Mouse (Mus musculus): ENCODE measurements around the gene Mecr.

The Mecr gene

GRCm38 (mm10) chr4:131890692-131891091 is 47.4 kb downstream of the Mecr start:
- no peak for DNase-seq (ENCODE audit: low spot score)

GRCm38 (mm10) chr4:131897109-131897508 is 53.8 kb downstream of the Mecr start:
- DNase-seq (ENCODE audit: low spot score), result no peak

GRCm38 (mm10) chr4:131897787-131898186 is 54.5 kb downstream of the Mecr start:
- no peak for DNase-seq (ENCODE audit: low spot score)

DNA sequence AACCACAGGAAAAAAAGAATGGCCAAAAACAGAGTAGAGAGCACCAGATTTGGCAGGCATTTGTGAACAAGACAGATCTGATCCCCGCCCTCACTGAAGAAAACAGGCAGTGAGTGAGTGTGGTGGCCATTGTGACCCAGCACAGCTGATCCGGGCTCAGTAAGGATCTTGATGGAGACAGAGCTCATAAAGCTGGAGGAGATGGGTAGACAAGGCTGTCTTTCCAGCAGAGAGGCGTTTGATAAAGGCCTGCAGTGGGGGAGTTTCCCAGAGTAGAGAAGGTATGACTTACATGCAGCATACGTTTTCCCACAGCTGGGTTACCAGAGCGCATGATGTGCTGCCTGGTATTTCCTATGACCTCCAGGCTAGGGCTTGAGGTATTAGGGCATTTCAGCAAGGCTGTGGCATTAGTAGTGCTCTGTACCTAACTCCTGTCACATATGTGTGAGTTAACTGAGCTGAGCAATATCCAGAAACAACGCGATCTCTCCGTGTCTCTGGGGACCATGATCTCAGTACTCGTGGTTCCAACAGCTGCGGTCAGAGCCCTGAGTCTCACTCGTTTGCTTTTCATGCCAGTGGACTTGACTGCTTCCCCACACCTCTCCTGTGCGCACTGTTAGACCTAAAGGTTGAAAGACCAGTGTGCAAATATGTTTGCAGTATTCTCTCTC is 55.4 kb downstream of the Mecr start:
- no peak for DNase-seq (ENCODE audit: low spot score)

- no peak for DNase-seq (ENCODE audit: low spot score)
Observed at GRCm38 (mm10) chr4:131899180-131899554, 55.9 kb downstream of the Mecr start.

DNA sequence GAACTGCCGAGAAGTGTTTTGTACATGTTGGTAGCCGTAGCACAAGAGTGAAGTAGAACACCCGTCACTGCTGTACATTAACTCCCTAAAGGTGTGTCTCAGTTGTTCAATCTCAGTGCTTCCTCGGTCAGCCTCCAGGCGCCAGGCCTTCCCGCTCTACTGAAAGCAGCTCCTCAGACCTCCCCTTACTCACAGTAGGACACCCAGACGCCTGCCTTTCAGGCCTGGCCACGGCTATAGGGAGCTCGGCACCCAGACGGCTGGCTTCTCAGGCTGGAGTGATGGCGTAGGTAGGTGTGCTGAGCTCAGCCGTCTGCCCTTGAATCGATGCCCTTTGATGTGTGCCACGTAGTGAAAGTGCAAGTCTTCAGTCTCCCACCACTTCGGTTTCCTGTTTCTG is 57.8 kb downstream of the Mecr start:
- DNase-seq (ENCODE audit: low spot score), result no peak

DNA sequence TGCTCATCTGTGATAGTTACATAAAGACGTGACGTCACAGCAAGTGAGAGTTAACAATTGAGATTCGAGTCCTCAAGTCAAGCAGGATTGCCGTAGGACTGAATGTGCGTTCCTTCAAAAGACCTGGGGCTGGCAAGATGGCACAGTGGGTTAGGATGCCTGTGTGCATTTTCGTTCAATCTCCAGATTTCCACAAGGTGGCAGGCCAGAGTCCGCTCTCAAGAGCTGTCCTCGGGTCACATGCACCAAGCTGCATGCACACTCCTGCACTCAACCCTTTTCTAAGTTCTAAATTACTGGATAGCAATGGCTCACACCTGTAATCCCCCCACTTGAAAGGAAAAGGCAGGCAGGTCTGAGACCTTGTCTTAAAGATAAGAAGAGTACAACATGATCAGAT is 61.2 kb downstream of the Mecr start:
- no peak for DNase-seq (ENCODE audit: low spot score)

DNA sequence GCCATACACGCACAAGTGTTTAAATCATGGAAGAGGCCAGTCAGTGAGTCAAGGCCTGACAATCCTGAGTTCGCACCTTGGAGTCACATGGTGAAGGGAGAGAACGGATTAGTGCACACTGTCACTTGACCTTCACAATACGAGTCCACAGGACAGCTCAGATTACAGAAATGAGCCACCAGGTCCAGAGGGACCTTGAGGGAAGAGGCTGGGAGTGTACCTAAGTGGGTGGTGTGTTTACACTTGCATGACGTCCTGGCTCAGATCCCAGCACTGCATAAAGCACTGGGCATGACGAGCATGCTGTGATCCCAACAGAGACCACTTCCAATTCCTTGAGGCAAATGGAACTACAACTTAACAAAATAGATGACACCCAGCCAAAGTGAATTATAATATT is 63.2 kb downstream of the Mecr start:
- no peak for DNase-seq (ENCODE audit: low spot score)

DNA sequence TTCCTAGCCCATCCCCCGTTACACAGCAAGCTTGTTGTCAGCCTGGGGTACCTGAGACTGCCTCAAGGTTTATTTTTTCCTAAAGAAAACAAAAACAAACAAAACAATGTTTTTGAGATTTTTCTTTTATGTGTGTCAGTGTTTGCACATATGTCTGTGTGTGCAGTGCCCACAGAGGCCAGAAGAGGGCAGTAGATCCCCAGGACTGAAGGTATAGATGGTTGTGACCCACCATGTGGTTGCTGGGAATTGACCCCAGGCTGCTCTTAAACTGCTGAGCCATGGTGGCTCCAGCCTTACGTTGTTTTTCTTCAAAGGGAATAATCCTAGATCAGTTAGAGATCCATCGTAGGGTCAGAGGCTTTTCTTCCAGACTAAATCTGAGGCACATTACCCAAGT is 64.6 kb downstream of the Mecr start:
- DNase-seq (ENCODE audit: low spot score), result no peak

DNA sequence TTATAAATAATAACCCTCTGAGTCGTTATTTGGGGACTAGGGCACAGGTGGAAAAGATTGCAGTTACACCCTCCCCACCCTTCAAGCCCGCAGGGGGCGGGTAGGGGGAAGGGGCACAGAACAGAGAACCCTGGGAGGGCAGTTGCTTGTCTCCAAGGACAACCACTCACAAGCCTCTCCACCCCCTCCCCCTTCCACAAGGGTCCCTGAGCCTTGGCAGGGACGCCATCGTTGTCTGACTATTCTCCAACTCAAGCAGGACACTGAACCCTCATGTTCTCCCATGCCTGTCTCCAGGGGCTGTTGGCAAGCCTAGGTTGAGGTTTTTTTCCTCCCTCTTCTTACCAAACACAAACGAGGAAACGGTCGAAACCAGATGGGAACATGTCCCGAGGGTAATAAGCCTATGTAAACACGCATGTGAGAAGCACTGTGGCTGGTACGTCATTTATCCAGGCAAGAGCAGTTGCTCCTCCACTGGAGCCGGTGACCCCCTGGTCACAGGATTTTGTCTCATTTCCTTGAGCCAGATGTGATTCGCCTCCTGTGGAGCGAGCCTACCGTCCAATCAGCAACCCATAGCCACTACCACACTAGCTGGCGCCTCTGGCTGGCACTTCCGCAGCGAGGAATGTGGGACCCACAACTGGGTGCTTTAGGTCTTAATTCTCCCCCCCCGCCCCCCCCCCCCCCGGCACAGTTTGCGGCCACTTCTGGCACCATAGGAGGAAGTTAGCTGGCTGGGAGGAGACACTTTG is 67.1 kb downstream of the Mecr start:
- DNase-seq (ENCODE audit: low spot score), result no peak

- DNase-seq (ENCODE audit: low spot score), result no peak
Observed at GRCm38 (mm10) chr4:131911521-131911920, 68.3 kb downstream of the Mecr start.

GRCm38 (mm10) chr4:131913526-131913925 is 70.3 kb downstream of the Mecr start:
- DNase-seq (ENCODE audit: low spot score), result no peak

DNA sequence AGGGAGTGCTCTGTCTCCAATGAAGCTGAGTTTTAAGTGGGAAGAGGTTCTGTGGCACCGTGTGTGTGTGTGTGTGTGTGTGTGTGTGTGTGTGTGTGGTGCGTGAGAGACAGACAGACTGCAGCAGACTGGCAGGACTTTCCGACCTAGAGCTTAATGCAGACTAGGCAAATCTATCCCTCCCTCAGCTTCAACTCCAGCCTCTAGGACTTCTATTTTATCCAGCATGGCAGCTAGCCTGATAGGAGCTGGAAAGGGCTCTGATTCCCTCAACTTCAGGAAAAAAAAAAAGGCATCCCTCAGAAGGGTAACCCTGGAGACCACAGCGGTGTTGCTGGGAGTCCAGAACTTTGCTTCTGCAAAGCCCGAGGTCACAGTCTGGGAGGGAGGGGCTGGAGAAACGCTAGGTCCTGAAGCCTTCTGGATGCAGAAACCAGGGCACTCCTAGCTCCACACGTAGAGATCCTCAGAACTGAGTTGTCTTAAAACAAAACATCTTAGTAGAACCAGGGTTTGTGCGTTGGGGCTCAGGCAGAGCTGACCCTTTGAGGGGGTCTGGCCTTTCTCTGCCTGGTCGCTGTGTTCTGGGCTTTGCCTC is 70.9 kb downstream of the Mecr start:
- DNase-seq (ENCODE audit: low spot score), result no peak

DNA sequence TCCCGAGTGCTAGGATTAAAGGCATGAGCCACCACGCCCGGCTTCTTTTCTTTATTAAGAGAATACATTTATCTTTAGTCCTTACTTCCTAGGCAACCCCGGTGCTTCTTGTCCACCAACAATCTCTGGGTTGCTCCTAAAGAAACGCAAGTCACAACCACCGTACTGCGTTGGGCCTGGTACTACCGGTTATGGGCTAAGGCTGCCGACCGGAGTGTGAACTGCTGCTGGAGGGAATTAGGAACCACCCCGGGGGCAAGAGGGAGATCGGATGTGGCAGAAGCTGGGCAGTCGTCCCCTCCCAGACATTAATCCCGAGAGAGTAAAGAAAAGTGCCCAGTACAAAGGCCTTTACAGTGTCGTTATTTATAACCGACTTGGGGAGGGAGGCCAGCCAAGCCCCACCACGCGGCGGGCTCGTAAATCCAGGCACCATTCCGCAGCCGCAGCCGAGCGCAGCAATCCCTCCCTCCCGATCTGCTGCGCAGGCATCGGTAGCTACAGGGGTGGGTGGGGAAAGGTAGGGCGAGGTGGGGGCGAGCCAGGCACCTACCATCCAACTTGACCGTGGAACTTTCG is 71.7 kb downstream of the Mecr start:
- DNase-seq (ENCODE audit: low spot score), result no peak

GRCm38 (mm10) chr4:131915821-131916328 is 72.6 kb downstream of the Mecr start:
- DNase-seq (ENCODE audit: low spot score), result no peak

GRCm38 (mm10) chr4:131916425-131916824 is 73.2 kb downstream of the Mecr start:
- DNase-seq (ENCODE audit: low spot score), result peak; percentile 87

GRCm38 (mm10) chr4:131917010-131917555 is 73.8 kb downstream of the Mecr start:
- DNase-seq (ENCODE audit: low spot score), result no peak
